Mouse (Mus musculus) liver, postnatal 0 days (tissue): ENCODE measurements around the gene Serpina3i. TPM values are rescaled to one million over a fixed set of nuclear protein-coding genes. Genes with fewer than 3 reads are reported as not detected.
"Not testable (repeated sequence)": the region's sequence is repeated elsewhere in the genome, so short reads cannot be mapped to it uniquely, and the experiment has no call there.

Experiments
- ATAC-seq: fragments of 200-750 bp; cut with Nextera tagmentation; 2 replicates; pipeline ENCODE4 v1.8.0; 2017; ENCODE audit warnings: mild to moderate bottlenecking, moderate library complexity
- DNase-seq: peaks from one replicate; pipeline ENCODE4 v3.0.0-alpha.2; 2016
- H3K27ac ChIP-seq: fragments of 300-500 bp; sonication (generic); 2 replicates; pipeline ENCODE4 v1.5.1; 2014; ENCODE audit warnings: antibody characterized with exemption, moderate library complexity, mild to moderate bottlenecking, low read depth
- H3K27me3 ChIP-seq: fragments of 300-500 bp; sonication (generic); 2 replicates; pipeline ENCODE4 v1.6.1; 2014; ENCODE audit warnings: low read length, control low read depth, mixed read lengths; ENCODE audit not compliant: insufficient read depth
- H3K36me3 ChIP-seq: fragments of 300-500 bp; sonication (generic); replicated peaks from 2 replicates; pipeline ENCODE4 v1.6.1; 2014; ENCODE audit warnings: mild to moderate bottlenecking, control low read depth, low read length, moderate library complexity, mixed read lengths; ENCODE audit not compliant: insufficient read depth
- H3K4me1 ChIP-seq: fragments of 300-500 bp; sonication (generic); 2 replicates; pipeline ENCODE4 v1.6.1; 2014; ENCODE audit warnings: antibody characterized with exemption, mild to moderate bottlenecking, control low read depth; ENCODE audit not compliant: insufficient read depth
- H3K4me2 ChIP-seq: fragments of 300-500 bp; sonication (generic); 2 replicates; pipeline ENCODE4 v1.6.1; 2014; ENCODE audit warnings: low read depth, mild to moderate bottlenecking, low read length, moderate library complexity, mixed read lengths
- H3K4me3 ChIP-seq: fragments of 300-500 bp; sonication (generic); 2 replicates; pipeline ENCODE4 v1.5.1; 2014; ENCODE audit warnings: low read depth, low read length
- H3K9ac ChIP-seq: fragments of 300-500 bp; sonication (generic); replicated peaks from 2 replicates; pipeline ENCODE4 v1.6.1; 2014; ENCODE audit warnings: mild to moderate bottlenecking, moderate library complexity
- H3K9me3 ChIP-seq: fragments of 300-500 bp; sonication (generic); 2 replicates; pipeline ENCODE4 v1.6.1; 2016; ENCODE audit warnings: mild to moderate bottlenecking, control low read depth, low read length, mixed read lengths
- CTCF ChIP-seq: sonication (generic); IDR thresholded peaks from 2 replicates; pipeline ENCODE4 v1.5.1; 2016; ENCODE audit warnings: antibody characterized with exemption, low read depth
- EP300 ChIP-seq: IDR thresholded peaks from 2 replicates; pipeline ENCODE4 v1.6.1; 2016; ENCODE audit warnings: antibody characterized with exemption, low read depth, mild to moderate bottlenecking
- WGBS: fragments of 180-500 bp; shearing (Covaris S2); extraction: QIAGEN DNeasy Blood & Tissue Kit; methylation state at CpG from one replicate; pipeline ENCODE4 v1.1.7; 2014; ENCODE audit not compliant: insufficient replicate concordance; 5-methylcytosine and 5-hydroxymethylcytosine counted together
- polyA plus RNA-seq: library from polyadenylated mRNA; unstranded; fragments of >200 nt; fragmentation: Nextera tagmentation; extraction: Ambion mirVana; gene quantifications from 2 replicates; pipeline ENCODE4 v1.2.1, GENCODE M21; 2015

Gene Serpina3i
- polyA plus RNA-seq, 1 experiment from 2014 or later: 0.95 TPM

DNA sequence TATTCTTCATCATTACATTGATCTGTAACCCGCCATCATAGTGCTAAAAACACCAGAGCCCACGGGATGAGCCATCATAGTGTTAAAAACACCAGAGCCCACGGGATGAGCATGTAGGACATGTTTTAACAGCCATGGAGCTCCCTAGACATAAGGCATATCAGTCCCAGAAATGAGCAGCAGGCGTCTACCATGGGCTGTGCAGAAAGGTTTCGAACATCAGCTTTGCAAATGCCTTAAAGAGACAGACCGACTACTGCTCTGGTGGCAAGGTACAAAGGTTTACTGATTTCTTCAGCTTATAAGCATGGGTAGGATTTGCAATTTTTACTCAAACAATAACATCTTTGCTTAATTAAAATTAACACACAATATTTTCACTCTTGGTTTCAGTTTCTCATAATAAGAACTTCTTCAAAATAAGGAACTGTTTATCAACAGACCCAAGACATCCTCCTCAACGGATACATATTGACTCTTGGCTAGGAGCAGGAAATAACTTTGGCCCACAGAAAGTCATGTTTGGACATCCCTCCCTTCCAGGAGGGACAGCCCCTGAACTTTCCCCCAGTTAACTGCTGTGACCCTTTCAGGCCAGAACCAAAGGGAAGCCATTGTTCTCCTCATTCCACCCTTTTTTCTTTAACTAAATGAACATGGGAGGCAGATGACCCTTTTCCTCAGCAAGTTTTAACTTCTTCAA, 38.2 kb upstream of the Serpina3i start:
- peak; percentile 68 for ATAC-seq
- peak; percentile 35 for DNase-seq

DNA sequence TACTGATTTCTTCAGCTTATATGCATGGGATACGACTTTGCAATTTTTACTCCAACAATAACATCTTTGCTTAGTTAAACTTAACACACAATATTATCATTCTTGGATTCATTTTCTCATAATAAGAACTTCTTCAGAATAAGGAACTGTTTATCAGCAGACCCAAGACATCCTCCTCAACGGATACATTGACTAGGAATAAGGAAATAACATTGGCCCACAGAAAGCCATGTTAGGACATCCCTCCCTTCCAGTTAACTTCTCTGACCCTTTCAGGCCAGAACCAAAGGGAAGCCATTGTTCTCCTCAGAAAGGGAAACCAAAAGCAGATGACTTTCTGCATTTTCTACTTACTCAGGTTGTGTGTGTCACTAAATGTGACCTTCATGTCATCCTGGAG, 32.2 kb upstream of the Serpina3i start:
- Histone ChIP-seq H3K9me3 (no peaks in the 10 kb centered on the region), H3K4me1 (0 out of 2 replicates have a peak, but pooled peaks cover 3% of the 10 kb centered on the region), H3K36me3 (no peaks in the 10 kb centered on the region), H3K27me3 (no peaks in the 10 kb centered on the region), H3K4me2 (no peak overlapping the region), H3K27ac (0 out of 2 replicates have a peak overlapping the region, but pooled peaks have one; percentile 22), H3K9ac (no peak overlapping the region), H3K4me3 (no peak overlapping the region)
- WGBS: 39% methylated on average over 2 of the region's 2 CpGs
- DNase-seq: no peak
- TF ChIP-seq EP300 (peak; percentile 29; the same call in 1 of the 2 replicates), CTCF (no peak)
- ATAC-seq: peak; percentile 27; the same call in 1 of the 2 replicates

More for the DNA sequence above, 38.2 kb upstream of the Serpina3i start:
- Histone ChIP-seq H3K27ac (no peak overlapping the region), H3K36me3 (no peaks in the 10 kb centered on the region), H3K4me2 (no peak overlapping the region), H3K4me3 (no peak overlapping the region), H3K9ac (no peak overlapping the region), H3K9me3 (no peaks in the 10 kb centered on the region), H3K4me1 (peaks cover 3% of the 10 kb centered on the region; the same call in 1 of the 2 replicates), H3K27me3 (no peaks in the 10 kb centered on the region)
- TF ChIP-seq EP300 (peak; percentile 58; the same call in 1 of the 2 replicates), CTCF (no peak)
- 43% methylated on average over 7 of the region's 7 CpGs for WGBS

DNA sequence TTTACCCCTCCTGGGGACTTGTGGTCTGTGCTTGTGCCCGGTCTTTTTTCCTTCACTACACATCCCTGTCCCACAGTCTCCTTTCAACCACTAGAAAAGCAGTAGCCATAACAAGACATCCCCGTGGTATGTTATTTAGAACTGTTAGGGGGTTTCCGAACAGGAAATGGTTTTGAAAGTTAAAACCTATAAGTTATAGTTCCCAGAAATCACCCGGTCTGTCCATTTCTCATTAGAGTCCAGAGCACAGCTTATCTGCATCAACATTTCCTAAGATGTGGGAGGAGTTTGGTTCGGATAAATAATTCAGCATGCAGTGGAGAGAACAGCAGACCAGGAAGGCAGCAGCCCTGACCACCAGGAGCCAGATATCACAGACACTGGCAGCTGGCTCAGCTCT, 27.0 kb upstream of the Serpina3i start, which contains the start of gene Serpina3g:
Gene Serpina3g (plus strand): TSS at position 331 of the 400 bp plus-strand sequence.
- no peaks in the 10 kb centered on the region for H3K27me3 ChIP-seq
- H3K4me2 ChIP-seq: peak within 1 kb of the TSS; percentile 29
- no peak for DNase-seq
- 31% methylated on average over 5 of the region's 5 CpGs for WGBS
- no peaks in the 10 kb centered on the region for H3K9me3 ChIP-seq
- H3K4me3 ChIP-seq: peak within 1 kb of the TSS; percentile 21; the same call in 1 of the 2 replicates
- TF ChIP-seq CTCF: no peak
- peak; percentile 63 for TF ChIP-seq EP300
- H3K27ac ChIP-seq: peak within 1 kb of the TSS; percentile 34; the same call in 1 of the 2 replicates
- no peak within 1 kb of the TSS; the same call in 1 of the 2 replicates for H3K9ac ChIP-seq
- ATAC-seq: peak; percentile 49
- H3K36me3 ChIP-seq: no peaks in the 10 kb centered on the region
- H3K4me1 ChIP-seq: 0 out of 2 replicates have a peak, but pooled peaks cover 3% of the 10 kb centered on the region

DNA sequence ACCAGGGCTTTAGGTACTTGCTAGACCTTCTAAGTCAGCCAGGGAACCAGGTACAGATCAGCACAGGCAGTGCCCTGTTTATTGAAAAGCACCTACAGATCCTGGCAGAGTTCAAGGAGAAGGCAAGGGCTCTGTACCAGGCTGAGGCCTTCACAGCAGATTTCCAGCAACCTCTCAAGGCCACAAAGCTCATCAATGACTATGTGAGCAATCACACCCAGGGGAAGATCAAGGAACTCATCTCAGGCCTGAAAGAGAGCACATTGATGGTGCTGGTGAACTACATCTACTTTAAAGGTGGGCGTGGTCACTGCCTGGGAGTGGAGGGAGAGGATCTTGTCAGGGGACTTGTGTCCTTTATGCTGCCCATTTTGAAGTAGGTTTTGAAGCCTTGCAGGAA, 24.9 kb upstream of the Serpina3i start:
- not testable (repeated sequence) for ATAC-seq, H3K4me3 ChIP-seq, H3K4me2 ChIP-seq, DNase-seq, H3K27me3 ChIP-seq, H3K36me3 ChIP-seq, H3K4me1 ChIP-seq, H3K9me3 ChIP-seq, H3K27ac ChIP-seq, H3K9ac ChIP-seq
- WGBS: 68% methylated on average over 1 of the region's 1 CpGs

DNA sequence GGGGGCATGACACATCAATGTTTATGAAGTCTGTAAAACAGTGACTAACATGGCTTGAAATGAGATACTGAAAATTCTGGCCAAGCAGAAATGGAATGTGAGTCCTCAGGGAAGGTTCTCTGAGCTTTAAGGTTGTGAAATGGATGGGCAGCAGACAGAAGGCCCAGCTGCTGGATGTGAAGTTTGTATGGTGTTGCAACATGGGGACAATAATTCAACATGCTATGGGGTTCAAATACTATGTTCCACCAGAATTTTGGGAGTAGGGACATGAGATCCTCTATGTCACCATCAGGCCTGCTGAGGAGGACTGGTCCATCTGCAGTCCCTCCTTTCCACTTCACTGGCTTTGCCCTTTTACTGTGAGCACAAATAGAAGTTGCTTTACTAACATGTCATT, 19.6 kb upstream of the Serpina3i start:
- Histone ChIP-seq H3K36me3 (no peaks in the 10 kb centered on the region), H3K27ac (no peak overlapping the region), H3K4me2 (no peak overlapping the region), H3K4me1 (no peaks in the 10 kb centered on the region), H3K27me3 (no peaks in the 10 kb centered on the region), H3K4me3 (no peak overlapping the region), H3K9me3 (no peaks in the 10 kb centered on the region), H3K9ac (no peak overlapping the region)
- ATAC-seq (no peak), DNase-seq (no peak)
- TF ChIP-seq CTCF: no peak
- TF ChIP-seq EP300: no peak

DNA sequence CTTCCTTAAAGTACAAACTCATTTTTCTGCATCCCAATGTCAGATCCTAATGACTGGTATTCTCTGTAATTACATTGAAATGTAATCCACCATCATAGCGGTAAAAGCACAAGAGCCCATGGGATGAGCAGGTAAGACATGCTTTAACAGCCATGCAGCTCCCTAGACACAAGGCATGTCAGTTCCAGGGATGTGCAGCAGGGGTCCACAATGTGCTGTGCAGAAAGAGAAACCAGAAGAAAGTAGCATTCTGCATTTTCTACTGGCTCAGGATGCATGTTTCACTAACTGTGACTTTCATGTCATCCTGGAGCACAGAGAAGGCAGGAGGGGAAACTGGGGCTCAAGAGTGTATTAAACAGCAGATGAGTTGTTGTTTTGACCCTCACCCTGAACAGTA, 17.8 kb upstream of the Serpina3i start:
- DNase-seq (peak; percentile 21), ATAC-seq (0 out of 2 replicates have a peak, but pooled peaks have one; percentile 31)
- TF ChIP-seq CTCF (peak; percentile 68), EP300 (no peak)
- no peaks in the 10 kb centered on the region for H3K9me3 ChIP-seq
- WGBS: 90% methylated on average over 1 of the region's 1 CpGs
- no peaks in the 10 kb centered on the region for H3K27me3 ChIP-seq
- H3K4me1 ChIP-seq: no peaks in the 10 kb centered on the region
- H3K4me2 ChIP-seq: no peak overlapping the region
- H3K36me3 ChIP-seq: no peaks in the 10 kb centered on the region
- H3K9ac ChIP-seq: no peak overlapping the region
- no peak overlapping the region for H3K27ac ChIP-seq
- H3K4me3 ChIP-seq: no peak overlapping the region
